Mouse (Mus musculus) embryonic facial prominence, embryonic 10.5 days (tissue): ENCODE data around the gene Gm17949. TPM values are rescaled to one million over a fixed set of nuclear protein-coding genes. Genes with fewer than 3 reads are reported as not detected.

ENCODE experiments used
- DNase-seq: peaks from one replicate; pipeline ENCODE4 v3.0.0-alpha.2; 2017; ENCODE audit warnings: low spot score
- H3K27ac ChIP-seq: fragments of 300-500 bp; sonication (generic); replicated peaks from 2 replicates; pipeline ENCODE4 v1.5.1; 2016; ENCODE audit warnings: mild to moderate bottlenecking
- H3K27me3 ChIP-seq: fragments of 300-500 bp; sonication (generic); replicated peaks from 2 replicates; pipeline ENCODE4 v1.6.1; 2016; ENCODE audit warnings: low read depth, mild to moderate bottlenecking; ENCODE audit not compliant: poor library complexity, severe bottlenecking
- H3K36me3 ChIP-seq: fragments of 300-500 bp; sonication (generic); replicated peaks from 2 replicates; pipeline ENCODE4 v1.6.1; 2016; ENCODE audit warnings: mild to moderate bottlenecking, moderate library complexity
- H3K4me1 ChIP-seq: fragments of 300-500 bp; sonication (generic); 2 replicates; pipeline ENCODE4 v1.6.1; 2016
- H3K4me3 ChIP-seq: fragments of 300-500 bp; sonication (generic); 2 replicates; pipeline ENCODE4 v1.5.1; 2016; ENCODE audit warnings: mild to moderate bottlenecking, moderate library complexity
- H3K9me3 ChIP-seq: fragments of 300-500 bp; sonication (generic); 2 replicates; pipeline ENCODE4 v1.6.1; 2016; ENCODE audit warnings: mild to moderate bottlenecking
- WGBS: fragments of 180-500 bp; shearing (Covaris S2); methylation state at CpG from one replicate; pipeline ENCODE4 v1.1.7; 2016; 5-methylcytosine and 5-hydroxymethylcytosine counted together
- polyA plus RNA-seq: library from polyadenylated mRNA; unstranded; fragments of >200 nt; fragmentation: Nextera tagmentation; extraction: Ambion mirVana; gene quantifications from 2 replicates; pipeline ENCODE4 v1.2.1, GENCODE M21; 2016

Gm17949 gene
- polyA plus RNA-seq, 1 experiment from 2014 or later: 0.54 TPM

DNA sequence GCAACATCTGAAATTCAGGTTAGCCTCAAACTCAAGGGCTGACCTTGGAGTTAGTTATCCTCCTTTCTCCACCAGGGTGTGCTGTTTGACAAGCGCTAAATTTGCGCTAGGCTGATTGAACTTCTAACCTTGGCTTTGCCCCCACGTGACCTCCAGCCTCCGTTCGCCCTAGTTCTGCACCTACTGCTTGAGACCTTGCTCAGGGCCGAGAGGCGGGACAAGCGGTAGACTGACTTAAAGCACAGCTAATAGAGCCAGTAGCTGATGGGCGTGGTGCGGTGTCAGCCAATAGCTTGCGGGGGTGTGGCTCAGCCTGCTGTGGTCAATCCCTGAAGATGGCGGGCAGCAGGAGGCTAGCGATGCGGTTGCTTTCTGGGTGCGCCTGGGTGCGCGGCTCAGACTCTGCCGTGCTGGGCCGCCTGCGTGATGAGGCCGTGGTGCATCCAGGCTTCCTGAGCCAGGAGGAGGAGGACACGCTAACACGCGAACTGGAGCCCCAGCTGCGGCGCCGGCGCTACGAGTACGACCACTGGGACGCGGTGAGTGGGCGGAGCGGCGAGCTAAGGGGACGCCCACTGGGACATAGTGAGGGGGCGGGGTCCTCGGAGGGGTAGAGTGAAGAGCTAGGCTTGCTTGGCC, 14.1 kb upstream of the Gm17949 start, which contains the start of gene Alkbh7:
Alkbh7 (plus strand) TSS at position 311 of the 639 bp plus-strand sequence.
- H3K9me3 ChIP-seq: no peaks in the 10 kb centered on the region
- peaks cover 84% of the 10 kb centered on the region for H3K36me3 ChIP-seq
- H3K4me3 ChIP-seq: peak within 1 kb of the TSS; percentile 68
- no peaks in the 10 kb centered on the region for H3K27me3 ChIP-seq
- WGBS: under 1% methylated on average over 38 of the region's 38 CpGs
- peaks cover 15% of the 10 kb centered on the region for H3K4me1 ChIP-seq
- peak within 1 kb of the TSS; percentile 81 for H3K27ac ChIP-seq
- DNase-seq: peak; percentile 96

DNA sequence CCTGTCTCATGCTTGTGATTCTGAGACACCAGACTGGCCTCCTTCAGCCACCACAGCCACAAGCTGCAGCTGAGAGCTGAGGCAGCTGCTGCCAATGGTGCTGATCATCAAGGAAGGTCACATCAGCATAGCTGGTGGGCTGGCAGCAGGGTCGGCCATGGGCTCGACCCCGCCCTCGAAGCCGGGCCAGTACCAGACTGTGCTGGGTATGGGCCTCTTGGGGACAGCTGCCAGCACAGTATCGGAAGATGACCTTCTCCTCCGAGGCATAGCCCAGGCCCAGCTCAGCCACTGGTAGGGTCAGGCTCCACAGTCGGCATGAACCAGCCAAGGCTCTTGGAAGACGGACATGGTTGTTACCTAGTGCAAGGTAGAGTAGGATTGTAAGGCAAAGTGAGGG, 11.9 kb upstream of the Gm17949 start:
- peaks cover 15% of the 10 kb centered on the region for H3K4me1 ChIP-seq
- H3K27me3 ChIP-seq: no peaks in the 10 kb centered on the region
- DNase-seq: no peak
- H3K36me3 ChIP-seq: peaks cover 84% of the 10 kb centered on the region
- H3K4me3 ChIP-seq: no peak overlapping the region
- H3K9me3 ChIP-seq: no peaks in the 10 kb centered on the region
- 93% methylated on average over 9 of the region's 9 CpGs for WGBS
- H3K27ac ChIP-seq: no peak overlapping the region

DNA sequence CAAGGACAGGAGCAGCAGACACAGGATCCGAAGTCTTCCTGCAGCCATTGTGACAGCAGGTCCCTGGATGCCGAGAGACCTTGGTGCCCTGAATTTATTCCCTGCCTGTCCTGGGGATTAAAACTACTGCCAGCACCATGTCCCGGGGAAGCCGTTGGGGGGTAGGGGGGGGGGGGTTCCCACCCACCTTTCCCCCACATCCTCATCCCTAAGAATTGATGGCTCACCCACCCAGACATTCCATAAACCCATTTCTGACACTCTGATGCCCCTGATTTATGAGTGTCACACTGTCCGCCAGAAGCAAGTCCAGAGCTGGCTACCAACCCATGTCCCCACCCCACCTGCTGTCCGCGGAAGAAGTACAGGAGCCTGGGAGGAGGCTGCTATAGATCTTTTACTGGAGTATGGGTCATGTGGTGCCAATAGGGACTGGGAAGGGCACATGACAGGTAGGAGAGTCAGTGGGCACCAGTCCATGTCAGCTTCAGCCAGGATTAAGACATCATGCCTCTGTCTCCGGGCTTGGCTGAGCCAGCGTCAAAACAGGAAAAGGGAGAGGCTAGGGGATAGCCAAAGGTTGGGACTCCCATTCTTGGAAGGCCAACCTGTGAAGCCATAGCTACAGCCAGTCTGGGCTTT, 11.2 kb upstream of the Gm17949 start, which contains the start of gene Pspn:
Pspn (minus strand) TSS at position 51 of the 642 bp plus-strand sequence.
- Histone ChIP-seq H3K36me3 (peaks cover 84% of the 10 kb centered on the region), H3K27me3 (no peaks in the 10 kb centered on the region), H3K4me3 (no peak within 1 kb of the TSS), H3K9me3 (no peaks in the 10 kb centered on the region), H3K27ac (no peak within 1 kb of the TSS), H3K4me1 (peaks cover 15% of the 10 kb centered on the region)
- no peak for DNase-seq
- WGBS: 86% methylated on average over 9 of the region's 9 CpGs

DNA sequence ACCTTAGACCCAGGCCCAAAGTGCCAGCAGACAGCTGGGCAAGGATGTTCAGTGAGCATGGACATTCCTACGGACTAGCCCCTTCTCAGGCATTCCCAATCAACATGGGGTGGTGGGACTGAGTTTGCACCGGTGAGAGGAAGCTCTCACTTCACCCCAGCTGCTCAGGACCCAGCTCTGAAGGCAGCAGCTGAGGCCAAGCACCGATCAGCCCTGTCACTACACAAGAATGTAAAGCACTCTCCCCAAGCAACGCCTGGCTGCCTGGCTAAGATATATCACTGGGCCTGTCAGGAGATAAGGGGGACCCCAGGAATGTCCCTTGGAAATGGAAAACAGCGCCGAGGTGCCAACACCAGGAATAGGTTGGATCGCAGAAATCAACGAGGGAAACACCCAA, 10.0 kb upstream of the Gm17949 start:
- Histone ChIP-seq H3K36me3 (peaks cover 84% of the 10 kb centered on the region), H3K9me3 (no peaks in the 10 kb centered on the region), H3K4me1 (peaks cover 15% of the 10 kb centered on the region), H3K27me3 (no peaks in the 10 kb centered on the region), H3K27ac (no peak overlapping the region), H3K4me3 (no peak overlapping the region)
- WGBS: 81% methylated on average over 8 of the region's 8 CpGs
- DNase-seq: no peak

DNA sequence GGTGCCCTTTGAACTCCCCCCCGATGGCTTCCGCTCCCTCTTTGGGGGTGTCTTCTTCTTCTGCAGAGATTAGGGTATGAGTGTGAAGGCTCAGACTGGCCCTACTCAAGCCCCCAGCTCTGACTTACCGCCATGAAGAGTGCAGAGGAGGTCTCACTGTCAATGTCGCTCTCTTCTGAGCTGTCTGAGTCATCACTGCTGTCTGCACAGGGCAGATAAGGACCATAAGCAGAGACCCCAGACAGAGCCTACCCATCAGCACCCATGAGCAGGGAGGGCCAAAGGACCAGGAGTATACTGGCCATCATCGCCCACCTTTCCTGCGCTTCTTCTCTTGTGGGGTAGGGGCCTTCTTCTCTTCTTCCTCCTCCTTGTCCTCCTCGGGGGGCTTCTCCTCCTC, 7.3 kb upstream of the Gm17949 start:
- Histone ChIP-seq H3K36me3 (peaks cover 97% of the 10 kb centered on the region), H3K27me3 (no peaks in the 10 kb centered on the region), H3K27ac (no peak overlapping the region), H3K4me1 (no peaks in the 10 kb centered on the region), H3K9me3 (no peaks in the 10 kb centered on the region), H3K4me3 (no peak overlapping the region)
- WGBS: 89% methylated on average over 7 of the region's 7 CpGs
- no peak for DNase-seq

DNA sequence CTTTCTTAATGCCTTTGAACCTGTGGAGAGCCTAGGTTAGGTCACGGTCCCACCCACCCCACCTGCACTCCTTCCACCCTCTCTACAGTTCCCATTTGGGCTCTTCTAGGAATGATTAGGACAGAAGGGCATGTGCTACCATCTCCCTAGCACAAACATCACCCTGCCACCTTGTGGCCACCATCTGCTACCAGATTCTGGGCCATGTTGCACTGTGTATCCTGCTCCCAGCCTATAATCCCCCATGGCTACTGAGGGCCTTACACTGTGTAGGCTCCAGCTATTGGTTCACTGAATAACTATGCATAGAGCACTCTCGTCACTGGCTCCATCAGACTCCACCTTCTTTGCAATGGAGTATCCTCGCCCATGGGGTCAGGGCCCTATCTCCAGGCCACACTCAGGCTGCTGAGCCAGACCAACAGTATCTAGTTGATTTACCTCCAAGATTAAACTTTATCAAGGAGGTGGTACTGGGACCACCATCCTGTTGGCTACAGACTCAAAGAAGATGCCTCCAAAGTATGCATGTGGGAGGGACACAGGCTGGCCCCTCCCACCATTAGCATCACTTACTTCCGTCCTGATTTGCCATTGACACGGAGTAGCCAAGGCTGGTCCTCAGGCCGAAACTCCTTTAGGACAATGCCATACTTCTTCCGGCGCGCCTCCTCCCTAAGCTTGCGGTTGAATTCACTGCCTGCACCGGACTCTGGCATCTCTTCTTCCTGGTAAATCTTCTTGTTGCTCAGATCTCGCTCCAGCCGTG, 3.9 kb upstream of the Gm17949 start:
- H3K27me3 ChIP-seq: no peaks in the 10 kb centered on the region
- peaks cover 70% of the 10 kb centered on the region for H3K36me3 ChIP-seq
- H3K4me1 ChIP-seq: peaks cover 19% of the 10 kb centered on the region
- no peak for DNase-seq
- 93% methylated on average over 13 of the region's 13 CpGs for WGBS
- H3K27ac ChIP-seq: no peak overlapping the region
- no peak overlapping the region for H3K4me3 ChIP-seq
- no peaks in the 10 kb centered on the region for H3K9me3 ChIP-seq

DNA sequence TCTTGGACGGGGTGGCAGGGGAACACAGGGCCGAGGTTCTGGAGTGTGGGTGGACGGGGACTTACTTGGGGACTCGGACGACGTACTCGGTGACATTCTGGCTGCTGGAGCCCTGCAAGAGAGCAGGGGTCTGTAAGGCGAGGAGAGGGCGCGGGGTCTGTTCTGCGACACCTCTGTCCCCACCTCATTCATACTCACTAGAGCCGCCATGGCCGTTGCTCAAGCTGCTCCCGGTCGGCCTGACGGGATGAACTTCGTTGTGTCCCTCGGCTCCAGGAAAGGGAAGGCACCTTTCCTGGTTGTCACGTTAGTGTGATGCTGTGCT, 396 bp upstream of the Gm17949 start:
- H3K4me3 ChIP-seq: peak overlapping the region; percentile 80
- peak overlapping the region; percentile 94 for H3K27ac ChIP-seq

DNA sequence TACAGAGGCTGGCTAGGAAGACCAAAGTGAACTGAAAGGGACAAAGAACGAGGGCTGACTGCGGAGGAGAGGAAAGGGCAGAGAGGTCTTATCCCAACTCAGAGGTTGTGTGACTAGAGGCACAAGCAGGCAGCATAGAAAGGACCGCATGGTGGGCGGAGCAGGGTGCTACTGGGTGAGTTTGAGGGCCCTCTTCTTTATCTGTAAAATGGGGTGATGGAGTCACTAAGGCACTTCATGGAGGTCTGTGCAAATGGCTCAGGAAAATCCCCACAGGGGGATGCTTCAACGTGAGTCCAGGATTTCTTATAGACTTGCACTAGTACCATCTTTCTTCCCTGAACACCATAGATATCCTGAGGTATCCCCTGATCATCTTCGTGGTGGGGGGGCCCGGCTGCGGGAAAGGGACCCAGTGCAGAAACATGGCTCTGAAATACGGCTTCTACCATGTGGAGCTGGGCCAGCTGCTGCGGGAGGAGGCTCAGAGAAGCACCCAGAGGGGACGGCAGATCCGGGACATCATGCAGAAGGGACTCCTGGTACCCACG, 1.1 kb downstream of the Gm17949 start:
- peaks cover 20% of the 10 kb centered on the region for H3K36me3 ChIP-seq
- H3K27ac ChIP-seq: peak overlapping the region; percentile 94
- no peaks in the 10 kb centered on the region for H3K9me3 ChIP-seq
- WGBS: 73% methylated on average over 13 of the region's 13 CpGs
- H3K27me3 ChIP-seq: no peaks in the 10 kb centered on the region
- no peak for DNase-seq
- H3K4me3 ChIP-seq: peak overlapping the region; percentile 80
- peaks cover 23% of the 10 kb centered on the region for H3K4me1 ChIP-seq

More for the DNA sequence above, 396 bp upstream of the Gm17949 start:
- H3K36me3 ChIP-seq: peaks cover 35% of the 10 kb centered on the region
- H3K4me1 ChIP-seq: peaks cover 23% of the 10 kb centered on the region
- no peaks in the 10 kb centered on the region for H3K9me3 ChIP-seq
- H3K27me3 ChIP-seq: no peaks in the 10 kb centered on the region
- 1% methylated on average over 19 of the region's 19 CpGs for WGBS
- no peak for DNase-seq

DNA sequence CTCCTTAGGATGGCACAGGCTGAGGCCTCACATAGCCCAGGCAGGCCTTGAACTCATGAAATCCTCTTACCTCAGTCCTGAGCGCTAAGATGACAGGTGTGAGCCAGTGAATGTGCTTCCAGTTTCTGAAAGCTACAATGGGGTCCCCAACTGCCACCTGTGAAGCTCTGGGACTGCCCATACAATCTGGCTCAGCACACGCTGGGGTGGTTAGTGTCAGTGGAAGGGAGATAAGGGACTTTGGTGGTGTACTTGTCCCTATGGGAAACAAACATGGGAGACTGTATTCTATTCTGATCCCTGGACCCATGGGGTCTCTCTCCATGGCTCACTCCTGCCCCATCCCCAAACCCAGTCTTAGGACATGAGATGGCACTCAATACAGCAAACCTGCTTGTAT, 8.4 kb downstream of the Gm17949 start:
- Histone ChIP-seq H3K36me3 (peaks cover 59% of the 10 kb centered on the region), H3K4me3 (no peak overlapping the region), H3K27me3 (no peaks in the 10 kb centered on the region), H3K4me1 (no peaks in the 10 kb centered on the region), H3K27ac (no peak overlapping the region), H3K9me3 (no peaks in the 10 kb centered on the region)
- DNase-seq: no peak
- WGBS: 88% methylated on average over 2 of the region's 2 CpGs

DNA sequence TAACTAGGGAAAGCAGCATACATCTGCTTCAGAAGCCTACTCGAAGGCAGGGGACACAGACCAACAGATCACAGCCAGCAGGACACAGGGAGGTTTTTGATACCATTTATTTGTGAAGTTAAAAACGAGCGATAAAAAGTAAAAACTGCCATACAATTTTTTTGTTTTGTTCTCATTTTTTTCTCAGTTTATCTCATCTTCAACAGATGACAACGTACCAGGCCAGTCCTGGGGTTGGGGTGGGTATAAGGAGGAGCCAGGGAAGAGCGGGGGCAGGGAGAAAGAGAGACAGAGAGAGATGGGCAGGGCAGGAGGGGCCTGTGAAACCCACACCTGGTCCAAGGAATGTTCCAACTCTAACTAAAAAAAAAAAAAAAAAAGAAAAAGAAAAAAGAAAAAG, 9.7 kb downstream of the Gm17949 start:
- no peaks in the 10 kb centered on the region for H3K9me3 ChIP-seq
- no peaks in the 10 kb centered on the region for H3K27me3 ChIP-seq
- no peak overlapping the region for H3K4me3 ChIP-seq
- H3K4me1 ChIP-seq: no peaks in the 10 kb centered on the region
- no peak for DNase-seq
- WGBS: 93% methylated on average over 5 of the region's 5 CpGs
- H3K36me3 ChIP-seq: peaks cover 72% of the 10 kb centered on the region
- no peak overlapping the region for H3K27ac ChIP-seq

DNA sequence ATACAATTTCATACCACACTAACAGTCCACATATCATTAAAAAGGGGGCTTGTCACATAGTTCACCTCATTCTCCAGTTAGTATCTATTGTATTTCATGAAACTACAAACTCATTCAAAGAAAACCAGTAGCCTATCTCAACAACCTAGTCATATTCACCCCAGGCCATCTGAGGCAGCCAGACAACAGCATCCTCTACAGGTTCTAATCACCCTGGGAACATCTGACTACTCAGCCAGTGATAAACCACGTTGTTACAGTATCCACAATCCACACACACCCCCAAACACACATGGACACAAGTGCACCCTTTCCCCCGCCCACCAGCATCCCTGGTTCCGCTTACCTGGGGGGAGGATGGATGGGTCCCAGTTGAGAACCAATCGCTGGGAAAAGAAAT, 16.2 kb downstream of the Gm17949 start:
- H3K9me3 ChIP-seq: no peaks in the 10 kb centered on the region
- 93% methylated on average over 4 of the region's 4 CpGs for WGBS
- no peak overlapping the region for H3K4me3 ChIP-seq
- H3K27ac ChIP-seq: no peak overlapping the region
- peaks cover 23% of the 10 kb centered on the region for H3K4me1 ChIP-seq
- no peaks in the 10 kb centered on the region for H3K27me3 ChIP-seq
- H3K36me3 ChIP-seq: peaks cover 72% of the 10 kb centered on the region
- DNase-seq: no peak

DNA sequence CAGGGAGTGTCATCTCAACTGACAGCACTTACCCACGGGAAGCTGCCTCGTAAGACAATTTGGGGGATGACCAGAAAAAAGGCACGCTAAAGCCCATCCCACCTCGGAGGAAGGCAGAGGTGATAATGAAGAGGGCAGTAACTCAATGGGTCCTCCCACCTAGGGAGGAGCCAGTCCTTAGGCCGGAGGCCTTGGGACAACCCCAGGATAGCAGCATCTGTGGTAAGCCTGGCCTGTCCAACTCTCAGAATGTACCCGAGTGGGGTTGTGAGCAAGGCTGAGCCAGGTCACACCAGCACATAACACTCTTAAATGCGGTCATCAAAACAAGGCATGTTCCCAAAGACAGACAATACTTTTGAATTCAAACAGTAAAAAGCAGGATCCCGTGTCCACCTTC, 18.4 kb downstream of the Gm17949 start:
- 56% methylated on average over 8 of the region's 8 CpGs for WGBS
- Histone ChIP-seq H3K27ac (0 out of 2 replicates have a peak overlapping the region, but pooled peaks have one; percentile 99), H3K9me3 (no peaks in the 10 kb centered on the region), H3K4me1 (peaks cover 24% of the 10 kb centered on the region), H3K4me3 (peak overlapping the region; percentile 84), H3K36me3 (peaks cover 50% of the 10 kb centered on the region), H3K27me3 (no peaks in the 10 kb centered on the region)
- DNase-seq: no peak
